Mouse (Mus musculus): ENCODE data around the gene Scp2.

DNA sequence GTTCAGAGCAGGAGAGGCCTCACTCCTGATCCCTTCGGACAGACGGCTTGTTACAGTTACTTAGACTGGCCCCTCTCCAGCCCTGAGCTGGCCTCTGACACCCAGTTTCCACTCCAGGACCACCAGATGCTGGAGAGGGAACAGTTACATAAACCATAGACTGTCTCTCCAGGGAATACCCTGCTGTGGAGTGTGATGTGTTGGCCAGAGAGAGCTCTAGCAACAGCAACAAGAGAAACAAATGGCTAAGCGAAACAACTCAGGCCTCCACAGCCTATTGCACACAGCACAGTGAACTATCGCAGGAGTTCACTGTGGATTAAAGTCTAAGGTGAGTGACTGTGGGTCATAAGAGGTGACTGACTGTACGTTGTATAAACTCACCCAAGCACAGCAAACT lies 120.2 kb downstream of the Scp2 start:
- TF ChIP-seq CTCF (IDR thresholded peaks at IDR 0.05; ENCODE audit: low read depth) = no peak
- no peak for TF ChIP-seq EP300 (IDR thresholded peaks at IDR 0.05; ENCODE audit: low read depth)

Data from heart, postnatal 0 days (tissue).